Mouse (Mus musculus): ENCODE results near the gene Peg3. TPM values are rescaled to one million over a fixed set of nuclear protein-coding genes. Genes with fewer than 3 reads are reported as not detected.

Peg3 gene
- polyA plus RNA-seq, 1 experiment from 2014 or later = 58.6 TPM

DNA sequence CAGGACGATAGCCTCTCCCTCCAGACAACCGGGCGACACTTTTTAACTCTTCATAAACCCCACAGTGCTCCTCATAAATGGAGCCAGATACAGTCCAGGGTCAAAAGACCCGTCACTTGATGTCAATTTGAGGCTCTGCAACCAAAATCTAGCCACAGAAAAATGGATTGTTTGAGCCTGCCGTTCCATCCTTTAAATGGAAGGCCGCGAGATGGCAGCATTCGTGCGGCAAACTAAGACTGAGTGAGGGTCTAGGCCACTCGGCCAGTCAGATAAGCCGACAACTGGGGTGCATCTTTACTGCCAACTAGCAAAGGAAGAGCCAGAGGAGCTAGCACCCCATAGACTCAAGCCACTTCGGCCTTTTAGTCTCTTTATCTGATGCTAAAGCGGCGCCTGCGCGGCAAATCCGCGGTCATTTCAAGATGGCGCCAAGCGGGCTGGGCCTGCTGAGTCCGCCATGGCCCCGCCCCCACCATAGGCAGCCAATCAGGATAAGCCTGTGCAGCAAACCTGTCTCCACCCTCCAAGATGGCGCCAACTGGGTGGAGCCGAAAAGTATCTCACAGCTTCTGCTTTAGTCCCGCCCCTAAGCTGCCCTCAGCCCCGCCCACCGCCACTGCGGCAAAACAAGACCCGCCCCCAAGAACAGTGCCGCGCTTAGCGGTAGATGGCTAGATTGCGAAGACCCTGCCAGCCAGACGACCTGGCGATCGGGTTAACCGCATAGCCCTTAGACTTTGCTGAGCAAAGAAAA, 992 bp downstream of the Peg3 start:
- Histone ChIP-seq H3K9me3 (ENCODE audit: control insufficient read depth, low read length) (peaks cover 26% of the 10 kb centered on the region), H3K4me3 (ENCODE audit: low read length) (peak overlapping the region; percentile 59), H3K4me1 (ENCODE audit: control insufficient read depth, insufficient read depth, low read length) (no peaks in the 10 kb centered on the region), H3K27ac (ENCODE audit: low read length) (peak overlapping the region; percentile 92), H3K36me3 (ENCODE audit: control insufficient read depth, insufficient read depth, low read length) (no peaks in the 10 kb centered on the region), H3K27me3 (replicated peaks; ENCODE audit: control insufficient read depth, insufficient read depth, low read length) (no peaks in the 10 kb centered on the region), H3K4me2 (ENCODE audit: low read depth, low read length) (peak overlapping the region; percentile 58), H3K9ac (ENCODE audit: low read depth, low read length) (peak overlapping the region; percentile 71)
- peak; percentile 37 for ATAC-seq
- 52% methylated on average over 37 of the region's 37 CpGs for WGBS

DNA sequence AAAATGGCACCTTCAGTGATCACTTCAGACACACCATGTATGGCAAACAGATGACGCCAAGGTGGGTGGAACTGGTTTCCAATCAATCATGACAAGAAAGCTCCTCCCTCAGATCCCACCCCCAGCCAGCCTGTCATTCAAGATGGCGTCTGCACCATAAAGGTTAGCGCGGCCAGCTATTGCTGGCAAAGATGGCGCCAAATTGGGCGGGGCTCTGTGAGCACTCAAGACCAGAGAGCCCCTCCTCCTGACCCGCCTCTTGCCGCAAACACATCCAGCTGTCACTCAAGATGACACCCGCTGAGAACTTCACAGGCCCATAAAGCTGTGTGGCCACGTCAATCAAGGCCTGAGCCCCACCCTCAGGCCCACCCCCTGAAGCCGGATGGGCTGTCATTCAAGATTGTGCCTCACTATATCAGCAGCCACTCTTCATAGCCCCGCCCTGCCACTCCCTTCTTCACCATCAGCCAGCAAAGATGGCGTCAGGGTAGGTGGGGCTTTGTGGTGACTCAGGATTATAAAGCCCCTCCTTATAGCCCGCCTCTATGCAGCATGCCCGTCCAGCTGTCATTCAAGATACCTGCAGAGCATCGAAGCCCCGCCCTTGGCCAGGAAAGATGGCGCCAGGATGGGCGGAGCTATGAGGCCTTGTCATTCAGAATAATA, 1.8 kb downstream of the Peg3 start:
- Histone ChIP-seq H3K36me3 (ENCODE audit: control insufficient read depth, insufficient read depth, low read length) (no peaks in the 10 kb centered on the region), H3K27ac (ENCODE audit: low read length) (peak overlapping the region; percentile 92), H3K4me1 (ENCODE audit: control insufficient read depth, insufficient read depth, low read length) (no peaks in the 10 kb centered on the region), H3K4me2 (ENCODE audit: low read depth, low read length) (peak overlapping the region; percentile 47), H3K4me3 (ENCODE audit: low read length) (peak overlapping the region; percentile 59), H3K9me3 (ENCODE audit: control insufficient read depth, low read length) (peaks cover 26% of the 10 kb centered on the region), H3K27me3 (replicated peaks; ENCODE audit: control insufficient read depth, insufficient read depth, low read length) (no peaks in the 10 kb centered on the region), H3K9ac (ENCODE audit: low read depth, low read length) (peak overlapping the region; percentile 38; the same call in 1 of the 2 replicates)
- WGBS = 40% methylated on average over 19 of the region's 19 CpGs
- ATAC-seq = peak; percentile 85

DNA sequence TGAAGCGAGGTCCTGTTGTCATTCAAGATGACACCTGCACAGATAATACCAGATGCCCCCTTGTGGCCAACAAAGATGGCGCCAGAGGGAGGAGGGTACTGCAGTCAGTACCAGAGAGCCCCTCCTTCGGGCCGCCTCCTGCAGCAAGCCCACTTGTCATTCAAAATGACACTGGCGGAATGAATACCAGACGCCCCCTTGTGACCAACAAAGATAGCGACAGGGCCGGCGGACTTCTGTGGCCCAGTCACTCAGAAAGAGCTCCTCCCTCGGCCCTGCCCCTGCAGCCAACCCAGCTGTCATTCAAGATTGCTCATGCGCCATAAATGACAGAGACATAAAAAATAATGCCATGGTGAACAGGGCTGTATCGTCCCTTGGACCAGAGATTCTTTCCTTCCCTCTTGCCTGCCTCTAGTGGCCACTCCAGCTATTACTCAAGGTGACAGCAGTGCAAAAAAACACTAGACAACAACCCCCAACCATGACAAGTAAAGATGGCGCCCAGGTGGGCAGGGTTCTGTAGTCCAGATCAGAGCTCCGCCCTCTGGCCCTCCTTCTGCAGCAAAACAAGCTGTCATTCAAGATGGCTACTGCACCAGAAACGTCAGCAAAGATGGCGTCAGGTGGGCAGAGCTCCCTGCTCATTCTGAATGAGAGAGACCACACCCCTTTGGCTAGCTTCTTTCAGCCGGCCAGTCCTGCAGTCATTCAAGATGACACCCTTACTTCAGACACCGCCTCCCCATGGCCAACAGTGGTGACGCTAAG, 2.7 kb downstream of the Peg3 start:
- WGBS = 55% methylated on average over 19 of the region's 19 CpGs
- Histone ChIP-seq H3K36me3 (ENCODE audit: control insufficient read depth, insufficient read depth, low read length) (no peaks in the 10 kb centered on the region), H3K27me3 (replicated peaks; ENCODE audit: control insufficient read depth, insufficient read depth, low read length) (no peaks in the 10 kb centered on the region), H3K4me1 (ENCODE audit: control insufficient read depth, insufficient read depth, low read length) (no peaks in the 10 kb centered on the region), H3K9ac (ENCODE audit: low read depth, low read length) (peak overlapping the region; percentile 38; the same call in 1 of the 2 replicates), H3K4me2 (ENCODE audit: low read depth, low read length) (peak overlapping the region; percentile 47), H3K9me3 (ENCODE audit: control insufficient read depth, low read length) (peaks cover 26% of the 10 kb centered on the region), H3K4me3 (ENCODE audit: low read length) (peak overlapping the region; percentile 59), H3K27ac (ENCODE audit: low read length) (peak overlapping the region; percentile 86)
- peak; percentile 64 for ATAC-seq

DNA sequence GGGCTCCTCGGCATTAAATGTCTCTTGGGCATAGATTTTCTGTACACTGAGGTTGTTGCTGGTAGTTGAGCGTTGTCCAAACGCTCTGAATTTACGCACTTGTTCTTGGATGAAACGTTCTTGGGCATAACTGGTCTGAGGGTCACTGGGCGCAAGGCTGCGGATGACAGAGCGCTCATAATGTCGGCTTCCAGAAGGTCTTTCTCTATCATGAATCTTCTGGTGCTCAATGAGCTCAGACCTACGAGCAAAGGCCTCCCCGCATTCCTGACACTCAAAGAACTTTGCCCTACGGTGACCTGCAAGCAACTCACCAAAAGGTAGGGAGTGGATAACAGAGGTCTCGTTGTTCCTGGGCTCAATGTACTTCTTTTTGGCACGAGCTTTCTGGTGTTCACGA, 20.8 kb downstream of the Peg3 start:
- Histone ChIP-seq H3K27ac (ENCODE audit: low read length) (no peak overlapping the region), H3K9me3 (ENCODE audit: control insufficient read depth, low read length) (no peaks in the 10 kb centered on the region), H3K4me2 (ENCODE audit: low read depth, low read length) (no peak overlapping the region), H3K4me1 (ENCODE audit: control insufficient read depth, insufficient read depth, low read length) (no peaks in the 10 kb centered on the region), H3K4me3 (ENCODE audit: low read length) (no peak overlapping the region), H3K36me3 (ENCODE audit: control insufficient read depth, insufficient read depth, low read length) (peaks cover 9% of the 10 kb centered on the region), H3K27me3 (replicated peaks; ENCODE audit: control insufficient read depth, insufficient read depth, low read length) (no peaks in the 10 kb centered on the region), H3K9ac (ENCODE audit: low read depth, low read length) (no peak overlapping the region)
- WGBS = 92% methylated on average over 15 of the region's 15 CpGs
- no peak for ATAC-seq

DNA sequence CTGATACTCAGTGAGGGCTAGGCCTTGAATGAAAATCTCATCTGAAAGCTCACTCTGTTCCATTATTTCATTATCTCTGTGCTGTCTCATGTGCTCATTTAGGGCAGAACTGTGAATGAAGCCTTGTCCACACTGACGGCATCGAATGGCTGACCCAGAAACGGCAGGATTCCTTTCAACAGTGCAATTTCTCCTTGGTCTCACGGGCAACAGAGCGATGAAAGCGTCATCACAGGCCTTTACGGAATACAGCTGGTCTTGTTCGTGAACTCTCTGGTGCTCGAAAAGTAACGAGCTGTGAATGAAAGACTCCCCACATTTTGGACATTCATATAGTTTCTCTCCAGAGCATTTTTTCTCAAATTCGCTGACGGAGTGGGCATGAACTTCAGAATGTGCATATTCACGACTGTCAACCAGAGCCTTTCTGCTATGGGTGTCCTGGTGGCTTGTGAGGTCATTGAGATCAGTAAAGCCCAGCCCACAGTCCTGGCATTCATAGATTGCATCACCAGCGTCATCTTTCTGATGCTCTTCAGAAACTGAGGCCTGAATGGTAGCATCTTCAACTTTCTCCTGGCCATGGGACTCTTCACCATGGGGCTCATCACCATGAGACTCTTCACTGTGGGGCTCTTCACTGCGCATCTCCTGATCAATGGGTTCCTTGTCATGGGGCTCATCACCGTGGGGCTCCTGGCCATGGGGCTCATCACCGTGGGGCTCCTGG, 21.6 kb downstream of the Peg3 start:
- H3K4me1 ChIP-seq (ENCODE audit: control insufficient read depth, insufficient read depth, low read length) = no peaks in the 10 kb centered on the region
- H3K36me3 ChIP-seq (ENCODE audit: control insufficient read depth, insufficient read depth, low read length) = peaks cover 9% of the 10 kb centered on the region
- H3K9ac ChIP-seq (ENCODE audit: low read depth, low read length) = no peak overlapping the region
- H3K9me3 ChIP-seq (ENCODE audit: control insufficient read depth, low read length) = no peaks in the 10 kb centered on the region
- no peak overlapping the region for H3K27ac ChIP-seq (ENCODE audit: low read length)
- H3K27me3 ChIP-seq (replicated peaks; ENCODE audit: control insufficient read depth, insufficient read depth, low read length) = no peaks in the 10 kb centered on the region
- WGBS = 87% methylated on average over 17 of the region's 17 CpGs
- no peak for ATAC-seq
- H3K4me2 ChIP-seq (ENCODE audit: low read depth, low read length) = no peak overlapping the region
- H3K4me3 ChIP-seq (ENCODE audit: low read length) = no peak overlapping the region

DNA sequence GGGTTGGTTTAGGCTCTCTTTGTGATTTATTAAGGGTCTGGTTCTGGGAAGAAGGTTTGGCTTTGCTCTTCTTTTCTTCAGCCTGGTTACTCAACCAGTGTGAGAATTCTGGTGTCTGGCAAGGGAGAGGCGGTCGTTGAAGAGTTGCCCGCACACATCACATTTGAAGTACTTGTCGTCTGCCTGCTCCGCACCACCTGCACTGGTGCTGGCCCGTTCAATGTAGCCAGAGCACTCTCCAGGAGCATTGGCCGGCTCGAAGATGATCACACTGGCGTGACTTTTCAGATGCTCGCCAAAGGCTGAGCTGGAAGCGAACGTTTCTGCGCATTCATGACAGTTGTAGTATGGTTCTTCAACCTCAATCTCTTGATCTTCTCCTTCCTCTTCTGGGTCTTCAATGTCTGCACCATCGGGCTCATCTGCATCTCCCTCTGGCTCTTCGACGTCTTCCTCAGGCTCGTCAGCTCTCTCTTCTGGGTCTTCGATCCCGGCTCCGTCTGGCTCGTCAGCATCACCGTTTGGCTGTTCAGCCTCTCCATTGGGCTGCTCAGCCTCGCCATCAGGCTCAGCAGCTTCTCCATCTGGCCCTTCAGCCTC, 22.7 kb downstream of the Peg3 start:
- no peak overlapping the region for H3K27ac ChIP-seq (ENCODE audit: low read length)
- no peak overlapping the region for H3K4me2 ChIP-seq (ENCODE audit: low read depth, low read length)
- no peaks in the 10 kb centered on the region for H3K4me1 ChIP-seq (ENCODE audit: control insufficient read depth, insufficient read depth, low read length)
- H3K27me3 ChIP-seq (replicated peaks; ENCODE audit: control insufficient read depth, insufficient read depth, low read length) = no peaks in the 10 kb centered on the region
- H3K4me3 ChIP-seq (ENCODE audit: low read length) = no peak overlapping the region
- no peak overlapping the region for H3K9ac ChIP-seq (ENCODE audit: low read depth, low read length)
- H3K9me3 ChIP-seq (ENCODE audit: control insufficient read depth, low read length) = no peaks in the 10 kb centered on the region
- H3K36me3 ChIP-seq (ENCODE audit: control insufficient read depth, insufficient read depth, low read length) = peaks cover 9% of the 10 kb centered on the region
- 93% methylated on average over 23 of the region's 23 CpGs for WGBS
- ATAC-seq = no peak

DNA sequence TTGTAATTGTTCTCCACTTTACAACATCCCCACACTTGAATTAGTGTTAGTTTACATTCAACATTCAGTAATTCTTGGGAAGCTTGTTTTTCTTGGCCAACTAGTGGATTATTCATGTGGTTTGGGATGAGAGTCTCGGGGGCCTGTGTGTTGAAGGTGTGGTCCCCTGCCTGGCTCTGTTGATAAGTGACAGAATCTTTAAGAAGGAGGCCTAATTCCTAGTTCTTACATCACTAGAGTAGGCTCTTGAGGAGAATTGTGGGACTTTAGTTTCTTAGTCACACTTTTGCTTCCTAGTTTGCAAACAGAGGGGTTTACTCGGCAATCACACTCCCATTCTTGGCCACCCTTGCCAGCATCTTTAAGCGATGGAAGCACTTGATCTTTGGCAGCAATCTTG, 31.0 kb downstream of the Peg3 start:
- Histone ChIP-seq H3K27ac (ENCODE audit: low read length) (no peak overlapping the region), H3K4me1 (ENCODE audit: control insufficient read depth, insufficient read depth, low read length) (no peaks in the 10 kb centered on the region), H3K36me3 (ENCODE audit: control insufficient read depth, insufficient read depth, low read length) (no peaks in the 10 kb centered on the region), H3K9me3 (ENCODE audit: control insufficient read depth, low read length) (no peaks in the 10 kb centered on the region), H3K4me2 (ENCODE audit: low read depth, low read length) (no peak overlapping the region), H3K9ac (ENCODE audit: low read depth, low read length) (no peak overlapping the region), H3K27me3 (replicated peaks; ENCODE audit: control insufficient read depth, insufficient read depth, low read length) (no peaks in the 10 kb centered on the region), H3K4me3 (ENCODE audit: low read length) (no peak overlapping the region)
- no peak for ATAC-seq
- 82% methylated on average over 3 of the region's 3 CpGs for WGBS

DNA sequence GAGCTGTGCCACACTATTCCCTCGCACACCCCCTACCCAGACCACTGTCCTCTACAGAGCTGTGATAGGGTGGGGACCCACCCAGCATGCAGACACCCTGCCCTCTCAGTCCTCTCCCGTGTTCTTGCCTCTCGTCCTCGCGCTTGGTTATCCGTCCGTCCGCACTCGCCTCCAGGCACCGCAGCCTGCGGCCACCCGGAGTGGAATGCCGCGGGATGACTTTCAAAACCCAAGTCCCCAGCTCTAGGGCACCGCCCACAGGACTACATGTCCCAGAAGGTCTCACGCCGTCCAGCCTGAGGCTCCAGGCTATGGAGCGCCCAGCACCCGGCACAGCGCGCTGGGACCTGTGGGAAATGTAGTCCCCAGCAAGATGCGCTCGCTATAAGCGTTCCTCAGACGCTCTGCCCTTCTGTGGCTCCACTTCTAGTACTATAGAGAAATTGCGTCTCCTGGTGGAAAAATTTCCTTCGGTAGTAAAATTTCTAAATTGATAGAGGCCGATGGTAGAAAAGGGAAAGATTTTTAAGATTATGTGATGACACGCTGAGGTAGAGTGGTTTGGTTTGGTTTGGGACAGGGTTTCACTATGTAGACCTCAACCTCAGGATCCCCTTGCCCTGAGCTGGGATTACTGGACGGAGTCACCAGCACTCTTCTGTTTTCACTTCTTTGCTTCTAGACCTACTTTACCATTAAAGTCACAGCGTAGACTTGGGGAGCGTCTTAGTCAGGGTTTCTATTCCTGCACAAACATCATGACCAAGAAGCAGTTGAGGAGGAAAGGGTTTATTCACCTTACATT, 33.8 kb downstream of the Peg3 start, which contains the start of gene Zim1:
Gene Zim1, minus strand, starts transcription at position 210 of the 805 bp plus-strand sequence.
- H3K4me2 ChIP-seq (ENCODE audit: low read depth, low read length) = peak within 1 kb of the TSS; percentile 80
- 9% methylated on average over 32 of the region's 32 CpGs for WGBS

More for the DNA sequence above, 33.8 kb downstream of the Peg3 start, which contains the start of gene Zim1:
- Histone ChIP-seq H3K4me1 (ENCODE audit: control insufficient read depth, insufficient read depth, low read length) (no peaks in the 10 kb centered on the region), H3K27me3 (replicated peaks; ENCODE audit: control insufficient read depth, insufficient read depth, low read length) (no peaks in the 10 kb centered on the region), H3K9me3 (ENCODE audit: control insufficient read depth, low read length) (no peaks in the 10 kb centered on the region), H3K9ac (ENCODE audit: low read depth, low read length) (peak within 1 kb of the TSS; percentile 63), H3K4me3 (ENCODE audit: low read length) (peak within 1 kb of the TSS; percentile 55), H3K36me3 (ENCODE audit: control insufficient read depth, insufficient read depth, low read length) (no peaks in the 10 kb centered on the region), H3K27ac (ENCODE audit: low read length) (no peak within 1 kb of the TSS)
- peak; percentile 100 for ATAC-seq
